Mouse (Mus musculus): ENCODE data around the gene Pla2g4d. TPM values are rescaled to one million over a fixed set of nuclear protein-coding genes. Genes with fewer than 3 reads are reported as not detected.

Pla2g4d gene
- total RNA-seq (2021) = not detected
- long read RNA-seq, experiment 1 = 0 reads
- long read RNA-seq, experiment 2 = 0 reads

DNA sequence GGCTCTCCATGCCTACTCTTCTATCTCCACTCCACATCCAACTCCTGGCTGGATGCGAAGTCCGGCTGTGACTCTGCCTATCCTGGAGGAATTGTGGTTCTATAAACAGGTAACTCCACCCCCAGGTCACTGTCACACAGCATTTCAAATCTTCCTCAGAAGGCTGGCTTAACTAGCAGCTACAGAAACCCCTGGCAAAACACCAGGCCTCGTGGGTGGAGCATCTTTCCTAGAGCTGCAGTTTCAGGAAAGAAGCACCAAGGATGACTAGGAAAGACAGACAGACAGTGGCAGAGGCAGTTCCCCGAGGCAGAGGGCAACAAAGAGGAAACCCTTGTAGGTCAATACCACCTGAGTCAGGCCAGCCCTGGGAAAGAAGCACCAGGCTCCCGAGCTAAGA, at the start of gene Pla2g4d:
TSS of gene Pla2g4d (minus strand) at position 203 of the 400 bp plus-strand sequence.
- no peak for DNase-seq
- intact Hi-C loops (cut with DNase I; ENCODE audit: low total_unique reads) = no loop called here

DNA sequence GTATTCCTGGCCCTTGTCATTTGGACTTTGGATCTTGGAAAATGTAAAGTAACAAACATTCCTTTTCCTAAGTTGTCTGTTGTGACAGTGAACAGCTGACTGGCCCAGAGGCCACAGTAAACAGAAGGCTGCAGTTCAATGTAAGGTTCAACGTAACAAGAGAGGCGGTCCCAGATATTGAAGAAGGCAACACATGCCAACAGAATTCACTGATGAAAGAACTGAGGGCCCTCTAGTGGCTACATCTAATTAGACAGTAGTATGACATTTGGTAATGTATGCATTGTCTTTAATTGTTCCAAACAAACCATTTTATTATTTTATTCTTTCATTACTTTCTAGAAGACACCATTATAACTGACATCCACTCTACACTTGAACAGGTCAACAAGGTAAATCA, 48.9 kb upstream of the Pla2g4d start:
- no peak for DNase-seq
- intact Hi-C loops (cut with DNase I; ENCODE audit: low total_unique reads) = no loop called here

DNA sequence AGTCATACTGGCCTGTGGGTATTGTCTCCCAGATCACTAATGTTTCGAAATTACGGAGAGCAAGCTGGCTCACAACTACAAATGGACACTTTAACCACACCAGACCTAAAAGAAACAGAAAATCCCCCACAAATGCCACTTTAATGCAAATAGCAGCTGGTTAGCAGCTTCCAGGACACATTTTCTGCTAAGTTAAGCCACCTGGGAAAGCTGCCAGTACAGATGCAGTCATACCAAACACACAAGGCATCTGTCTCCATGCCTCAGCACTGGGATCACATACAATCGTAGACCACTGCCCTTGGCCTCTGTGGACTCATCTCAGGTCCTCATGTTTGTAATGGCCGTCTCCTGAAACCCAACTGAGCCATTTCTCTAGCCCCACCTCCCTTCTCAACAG, 42.6 kb upstream of the Pla2g4d start:
- intact Hi-C loops (cut with DNase I; ENCODE audit: low total_unique reads) = no loop called here
- no peak for DNase-seq

DNA sequence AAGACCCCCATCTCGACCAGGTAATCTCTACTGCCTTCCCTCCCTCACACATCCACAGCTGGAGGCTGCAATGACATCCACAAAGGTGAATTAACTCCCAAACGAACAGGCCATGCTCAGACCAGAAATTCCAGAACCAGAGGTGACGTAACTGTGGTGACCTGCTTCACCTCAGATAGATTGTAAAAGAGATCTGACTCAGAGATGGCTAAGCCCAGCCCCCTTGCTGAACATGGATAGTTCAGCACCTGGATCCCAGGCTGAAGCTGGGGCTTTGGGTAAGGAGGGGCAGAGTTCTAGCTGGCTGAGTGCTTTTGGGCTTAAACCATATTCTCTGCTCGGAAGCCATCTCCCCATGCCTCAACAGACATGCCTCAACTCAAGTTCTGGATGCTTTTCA, 26.1 kb upstream of the Pla2g4d start:
- intact Hi-C loops (cut with DNase I; ENCODE audit: low total_unique reads) = no loop called here

DNA sequence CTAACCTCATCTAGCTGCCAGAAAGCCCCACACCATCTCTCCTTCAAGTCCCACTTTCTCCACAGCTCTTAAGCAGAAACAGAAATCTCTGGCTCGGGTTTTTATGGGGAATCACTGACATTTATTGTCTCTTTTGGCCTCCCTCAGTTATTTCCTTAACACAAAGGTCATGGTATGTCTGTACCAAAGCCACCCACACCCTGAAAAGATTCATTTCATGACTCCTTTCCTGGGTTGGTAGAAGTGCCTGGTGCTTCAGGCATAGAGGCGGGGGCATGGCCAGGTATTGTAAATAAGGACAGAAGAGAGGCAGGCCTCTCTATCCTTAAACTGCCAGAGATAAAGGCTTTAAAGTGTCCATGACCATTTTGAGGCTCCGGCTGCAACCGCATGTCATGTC, 25.5 kb upstream of the Pla2g4d start:
- no peak for DNase-seq
- intact Hi-C loops (cut with DNase I; ENCODE audit: low total_unique reads) = no loop called here

More for the DNA sequence above, 26.1 kb upstream of the Pla2g4d start:
- no peak for DNase-seq

DNA sequence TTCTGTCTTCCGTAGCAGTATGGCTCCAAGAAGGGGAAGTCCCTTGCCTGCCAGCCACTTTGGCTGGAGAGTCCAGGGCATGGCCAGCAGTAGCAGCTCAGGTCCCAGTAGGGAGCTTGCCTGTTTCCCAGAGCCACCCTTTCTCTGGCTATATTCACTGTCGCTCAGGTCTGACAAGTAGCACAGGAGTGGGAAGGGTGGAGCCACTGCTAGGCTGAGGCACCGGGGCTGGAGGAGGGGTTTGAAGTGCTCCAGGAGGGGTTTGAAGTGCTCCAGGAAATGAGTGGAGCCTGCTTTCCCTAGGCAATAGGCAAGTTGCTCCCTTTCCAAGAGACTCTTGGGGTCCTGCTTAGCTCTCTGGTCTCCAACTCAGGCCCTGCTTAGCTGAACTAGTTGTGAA, 25.0 kb upstream of the Pla2g4d start, which contains the start of gene Pla2g4f:
TSS of gene Pla2g4f (minus strand) at position 190 of the 400 bp plus-strand sequence.
- no peak for DNase-seq
- intact Hi-C loops (cut with DNase I; ENCODE audit: low total_unique reads) = no loop called here

DNA sequence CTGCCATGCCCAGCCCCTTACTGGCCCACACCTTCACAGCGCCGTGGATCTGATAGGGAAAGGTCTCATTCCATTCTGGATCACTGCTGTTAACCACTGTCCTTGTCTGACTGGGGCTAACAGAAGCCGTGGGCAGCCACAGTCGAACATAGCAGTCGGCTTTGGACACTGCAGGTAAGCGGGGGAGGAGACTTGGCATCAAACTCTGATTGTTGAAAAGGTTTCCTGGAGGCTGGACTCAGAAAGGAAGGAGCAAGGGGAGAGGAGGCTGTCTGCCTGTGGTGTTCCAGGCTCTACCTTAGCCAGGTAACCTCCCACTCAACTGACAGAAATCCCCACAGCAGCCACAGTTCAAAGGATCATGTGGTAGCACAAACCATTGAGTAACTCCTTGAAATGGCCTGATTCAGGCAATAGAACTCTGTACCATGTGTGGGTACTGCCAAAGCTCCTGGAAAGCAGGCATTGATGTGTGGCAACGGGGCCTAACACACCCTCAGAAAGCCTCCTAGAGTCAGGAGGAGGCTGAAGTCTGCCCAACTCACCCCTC, 23.4 kb upstream of the Pla2g4d start:
- intact Hi-C loops (cut with DNase I; ENCODE audit: low total_unique reads) = no loop called here
- DNase-seq = no peak

DNA sequence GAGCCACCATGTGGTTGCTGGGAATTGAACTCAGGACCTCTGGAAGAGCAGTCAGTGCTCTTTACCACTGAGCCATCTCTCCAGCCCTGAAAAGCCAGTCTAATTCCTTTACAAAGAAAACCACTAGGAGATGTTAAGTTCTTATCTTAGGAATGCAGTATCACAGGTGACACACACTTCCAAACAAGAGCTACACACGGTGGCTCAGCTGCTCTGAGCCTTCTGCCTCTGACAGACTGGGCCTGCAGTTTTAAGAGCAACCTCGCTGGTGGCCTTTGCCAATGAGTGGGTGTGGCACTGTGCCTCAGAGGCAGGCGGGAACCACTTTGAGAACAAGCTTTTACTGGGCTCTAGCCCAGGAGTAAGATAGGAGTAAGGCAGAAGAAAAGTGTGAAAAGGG, 15.1 kb upstream of the Pla2g4d start:
- intact Hi-C loops (cut with DNase I; ENCODE audit: low total_unique reads) = no loop called here

DNA sequence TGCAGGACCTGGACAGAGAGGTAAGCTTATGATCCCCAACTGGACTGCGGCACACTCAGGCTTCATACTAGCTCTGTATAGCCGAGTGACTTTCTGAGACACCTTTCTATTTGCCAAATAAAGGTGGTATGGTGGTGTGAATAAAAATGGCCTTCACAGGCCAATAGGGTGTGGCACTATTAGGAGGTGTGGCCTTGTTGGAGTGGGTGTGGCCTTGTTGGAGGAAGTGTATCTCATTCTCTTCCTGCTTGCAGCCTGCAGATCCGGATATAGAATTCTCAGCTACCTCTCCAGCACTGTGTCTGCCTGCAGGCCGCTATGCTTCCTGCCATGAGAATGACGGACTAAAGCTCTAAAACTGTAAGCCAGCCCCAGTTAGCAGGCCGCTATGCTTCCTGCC, 12.1 kb upstream of the Pla2g4d start:
- intact Hi-C loops (cut with DNase I; ENCODE audit: low total_unique reads) = no loop called here
- no peak for DNase-seq

More for the DNA sequence above, 15.1 kb upstream of the Pla2g4d start:
- no peak for DNase-seq

DNA sequence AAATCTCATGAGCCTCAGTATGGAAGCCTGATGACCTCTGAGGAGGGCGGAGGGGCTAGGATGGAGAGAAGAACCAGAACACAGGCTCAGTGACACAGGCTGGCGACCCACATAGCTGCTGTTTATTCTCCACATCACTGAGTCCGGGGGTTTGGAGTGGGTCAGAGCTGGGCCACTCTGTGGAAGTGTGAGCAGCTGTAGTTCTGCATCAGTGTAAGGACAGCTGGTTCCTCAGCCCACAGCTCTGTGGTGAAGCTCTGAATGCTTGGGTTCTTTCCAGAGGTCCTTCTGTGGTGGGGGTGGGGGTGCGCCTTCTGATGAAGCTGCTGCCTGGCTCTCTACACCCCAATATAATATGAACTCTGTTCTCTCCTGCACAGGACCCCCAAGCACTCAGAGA, 10.9 kb upstream of the Pla2g4d start:
- no peak for DNase-seq
- intact Hi-C loops (cut with DNase I; ENCODE audit: low total_unique reads) = no loop called here

DNA sequence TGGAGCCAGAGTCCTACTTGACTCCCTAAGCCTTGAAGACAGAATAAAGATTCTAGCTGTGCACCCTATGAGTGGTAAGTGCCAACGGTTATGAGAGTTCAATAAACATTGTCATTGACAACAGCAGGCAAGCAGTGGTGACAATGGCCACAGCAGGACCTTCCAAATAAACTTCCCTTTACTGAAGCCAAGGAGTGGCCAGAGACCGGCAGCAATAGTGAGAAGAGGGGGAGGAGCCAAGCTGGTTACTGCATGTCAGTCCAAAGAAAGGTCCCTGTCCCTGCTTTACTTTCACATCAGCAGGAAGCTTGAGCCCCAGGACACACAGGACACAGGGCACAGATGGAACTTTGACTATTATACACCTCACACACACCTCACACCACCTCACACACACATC, 7.2 kb upstream of the Pla2g4d start:
- intact Hi-C loops (cut with DNase I; ENCODE audit: low total_unique reads) = no loop called here
- no peak for DNase-seq

DNA sequence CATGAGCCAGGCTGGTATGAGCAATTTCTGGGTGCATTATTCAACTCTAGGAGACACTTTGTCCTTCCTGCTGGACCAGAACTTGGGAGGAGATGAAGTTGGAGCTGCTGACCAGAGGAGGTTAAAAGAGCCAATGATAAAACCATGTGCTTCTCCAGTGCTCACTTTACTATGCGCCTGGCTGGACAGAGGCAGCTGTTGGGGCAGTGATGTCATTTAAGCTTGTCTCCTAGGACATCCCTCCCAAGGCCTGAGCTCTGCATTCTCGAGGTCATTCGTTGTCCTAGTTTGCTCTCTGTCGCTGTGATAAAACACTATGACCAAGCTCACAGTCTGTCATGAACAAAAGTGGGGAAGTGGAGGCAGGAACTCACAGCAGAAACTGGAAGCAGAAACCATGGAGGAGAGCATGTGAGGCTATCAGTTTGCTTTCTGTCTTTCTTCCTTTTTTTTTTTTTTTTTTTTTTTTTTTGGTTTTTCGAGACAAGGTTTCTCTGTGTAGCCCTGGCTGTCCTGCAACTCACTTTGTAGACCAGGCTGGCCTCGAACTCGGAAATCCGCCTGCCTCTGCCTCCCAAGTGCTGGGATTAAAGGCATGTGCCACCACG, 2.6 kb upstream of the Pla2g4d start:
- DNase-seq = no peak
- intact Hi-C loops (cut with DNase I; ENCODE audit: low total_unique reads) = no loop called here

DNA sequence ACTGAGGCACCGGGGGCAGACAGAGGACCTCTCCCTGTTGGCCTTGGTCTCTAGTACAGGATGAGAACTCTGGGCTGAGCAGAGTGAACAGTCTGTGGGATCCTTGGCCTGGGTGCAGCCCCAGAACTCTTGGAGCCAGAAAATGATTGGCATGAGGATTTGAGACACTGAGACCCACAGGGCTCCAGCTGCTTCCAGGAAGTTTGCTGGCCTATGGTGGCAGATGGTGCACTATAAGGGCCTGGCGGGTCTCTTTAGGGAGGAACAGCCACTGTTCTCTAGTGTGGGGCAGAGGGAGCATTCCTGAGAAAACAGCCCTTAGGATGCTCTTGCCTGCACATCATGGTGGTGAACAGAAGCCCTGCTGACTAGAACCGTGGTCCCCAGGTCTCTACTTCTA, 596 bp downstream of the Pla2g4d start:
- intact Hi-C loops (cut with DNase I; ENCODE audit: low total_unique reads) = no loop called here

DNA sequence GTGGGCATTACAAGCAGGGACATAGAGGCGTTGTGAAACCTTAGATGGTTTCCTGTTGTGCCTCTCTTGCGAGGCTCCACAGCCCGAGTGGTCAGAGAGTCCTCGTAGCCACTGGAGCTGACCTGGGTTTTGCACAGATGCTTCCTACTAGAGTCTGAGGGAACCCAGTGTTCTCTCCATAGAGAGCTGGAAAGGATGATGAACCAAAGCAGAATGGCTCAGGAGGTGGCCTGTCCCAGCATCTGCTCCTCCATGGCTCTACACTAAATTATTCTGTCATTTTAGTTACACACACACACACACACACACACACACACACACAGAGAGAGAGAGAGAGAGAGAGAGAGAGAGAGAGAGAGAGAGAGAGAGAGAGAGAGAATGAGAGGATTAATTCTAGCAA, 3.4 kb downstream of the Pla2g4d start:
- no peak for DNase-seq
- intact Hi-C loops (cut with DNase I; ENCODE audit: low total_unique reads) = no loop called here

More for the DNA sequence above, 596 bp downstream of the Pla2g4d start:
- no peak for DNase-seq

DNA sequence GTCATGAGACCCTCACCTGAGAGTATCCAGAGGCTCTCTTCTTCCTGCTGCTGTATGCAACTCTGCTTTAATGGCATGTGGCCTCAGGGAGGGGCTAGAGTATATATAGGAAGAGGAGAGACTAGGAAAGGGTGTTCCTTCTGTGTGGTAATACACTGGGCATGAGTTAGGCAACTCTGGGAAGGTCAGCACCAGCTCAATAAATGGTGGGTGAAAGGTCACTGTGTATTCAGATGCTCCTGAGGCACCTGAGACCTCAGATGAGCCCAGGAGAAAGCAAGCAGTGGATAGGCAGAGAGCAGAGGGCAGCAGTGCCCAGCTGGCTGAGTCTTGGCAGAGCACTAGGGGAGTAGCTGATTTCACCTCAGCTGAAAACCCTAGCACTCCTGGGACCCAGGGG, 4.3 kb downstream of the Pla2g4d start:
- intact Hi-C loops (cut with DNase I; ENCODE audit: low total_unique reads) = no loop called here

DNA sequence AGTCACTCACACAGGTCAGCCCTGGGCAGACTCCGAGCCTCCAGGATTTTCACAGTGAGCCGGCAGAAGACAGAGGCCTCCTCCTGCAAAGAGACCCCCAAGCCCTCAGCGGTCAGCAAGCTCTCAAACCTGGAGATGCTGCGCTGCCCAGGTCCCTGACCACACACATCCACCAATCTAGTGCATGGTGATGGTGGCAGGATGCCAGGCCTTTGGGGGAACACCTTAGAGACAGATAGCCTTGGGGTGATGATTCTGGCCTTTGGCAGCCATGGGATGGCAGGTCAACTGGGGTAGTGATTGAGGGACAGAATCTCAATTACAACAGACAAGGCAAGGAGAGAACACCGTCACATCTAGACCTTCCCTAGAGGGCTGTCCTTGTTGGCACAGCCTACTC, 4.9 kb downstream of the Pla2g4d start:
- DNase-seq = no peak
- intact Hi-C loops (cut with DNase I; ENCODE audit: low total_unique reads) = no loop called here

More for the DNA sequence above, 4.3 kb downstream of the Pla2g4d start:
- no peak for DNase-seq

DNA sequence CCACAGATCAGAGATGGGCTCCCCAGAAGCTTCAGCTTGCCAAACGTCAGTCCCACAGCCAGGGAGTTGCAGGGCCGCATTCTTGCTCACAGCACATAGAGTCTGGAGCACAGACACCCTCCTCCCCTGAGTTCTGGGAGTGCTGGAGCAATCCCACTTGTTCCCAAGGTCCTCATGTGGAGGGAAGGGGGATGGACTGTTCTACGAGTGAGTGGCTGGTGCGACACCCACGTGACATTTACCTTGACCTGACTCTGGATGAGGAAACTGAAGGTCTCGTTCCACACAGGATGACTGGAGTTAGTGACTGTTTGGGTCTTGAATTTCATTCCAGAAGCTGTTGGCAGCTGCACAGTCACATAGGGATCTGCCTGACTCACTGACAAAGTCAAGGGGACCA, 5.4 kb downstream of the Pla2g4d start:
- intact Hi-C loops (cut with DNase I; ENCODE audit: low total_unique reads) = no loop called here
- DNase-seq = no peak

DNA sequence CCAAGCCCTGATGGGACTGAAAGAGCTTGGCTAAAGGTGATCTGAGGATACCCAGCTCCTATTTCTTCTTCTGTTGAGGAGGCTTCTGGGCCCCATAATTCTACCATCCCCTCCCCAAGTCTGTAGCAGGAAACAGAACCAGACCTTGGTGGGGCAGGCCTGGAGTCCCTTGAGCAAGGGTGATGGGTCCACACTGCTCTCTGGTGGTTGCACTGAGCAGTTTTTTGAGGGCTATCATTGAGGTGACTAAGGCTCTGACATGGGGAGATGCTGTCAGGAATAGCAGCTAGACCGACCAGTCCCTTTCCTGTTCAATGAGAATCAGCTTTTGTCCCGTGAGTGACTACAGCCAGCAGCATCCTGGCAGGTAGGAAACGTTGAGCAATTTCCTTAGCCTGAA, 7.8 kb downstream of the Pla2g4d start:
- no peak for DNase-seq
- intact Hi-C loops (cut with DNase I; ENCODE audit: low total_unique reads) = no loop called here

DNA sequence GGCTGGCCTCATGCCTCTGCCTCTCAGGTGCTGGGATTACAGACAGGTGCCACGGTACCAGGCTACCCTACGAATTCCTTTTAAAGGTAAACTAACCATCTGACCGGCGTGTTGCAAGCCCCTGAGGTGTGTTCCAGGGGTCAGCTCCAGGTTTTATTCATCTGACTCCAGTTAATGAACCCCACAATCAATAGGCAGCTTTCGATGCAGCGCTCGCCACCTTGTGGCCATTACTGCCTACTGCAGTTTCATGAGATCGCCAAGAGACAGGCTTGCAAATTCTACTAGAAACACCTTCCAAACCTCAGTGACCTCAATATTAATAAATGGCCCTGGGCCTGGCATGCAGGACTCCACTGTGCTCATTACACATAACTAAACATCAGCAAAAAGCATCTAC, 9.0 kb downstream of the Pla2g4d start:
- intact Hi-C loops (cut with DNase I; ENCODE audit: low total_unique reads) = no loop called here
- DNase-seq = peak; percentile 43

DNA sequence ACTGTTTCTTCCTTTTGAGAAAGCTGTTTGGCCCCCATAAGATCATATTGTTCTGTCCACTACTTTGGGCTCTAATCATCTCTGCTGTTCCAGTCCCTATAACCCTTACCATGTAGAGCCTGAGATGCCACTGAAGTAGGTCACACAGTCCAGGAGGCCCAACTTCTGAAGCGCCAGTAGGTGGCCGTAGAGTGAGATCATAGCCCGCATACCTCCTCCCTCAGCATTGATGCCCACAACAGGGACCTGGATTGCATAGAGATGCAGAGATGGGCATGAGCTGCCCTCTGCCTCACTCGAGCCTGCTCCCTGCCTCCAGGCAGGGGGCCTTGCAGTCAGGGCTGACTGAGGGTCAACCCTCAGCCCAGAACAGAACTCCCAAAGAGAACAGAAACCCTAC, 12.0 kb downstream of the Pla2g4d start:
- intact Hi-C loops (cut with DNase I; ENCODE audit: low total_unique reads) = no loop called here
- DNase-seq = no peak

DNA sequence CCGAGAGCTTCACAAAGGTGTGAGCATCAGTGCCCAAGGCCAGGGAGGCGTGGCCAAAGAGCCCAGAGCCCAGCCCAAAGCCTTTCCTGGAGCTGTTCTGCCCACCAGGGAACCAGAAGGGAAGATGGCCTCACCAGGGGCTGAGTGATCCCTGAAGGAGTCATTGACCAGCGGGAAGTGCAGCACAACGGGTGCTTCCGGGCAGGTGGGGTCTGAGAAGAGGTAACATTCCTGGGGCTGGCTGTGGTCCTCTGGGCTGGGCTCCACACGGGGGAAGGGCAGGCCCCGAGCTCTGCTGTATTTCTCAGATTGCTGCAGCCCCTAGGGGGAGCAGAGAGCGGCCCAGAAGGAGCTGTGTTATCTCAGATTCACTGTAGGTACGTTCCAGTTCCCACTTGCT, 20.4 kb downstream of the Pla2g4d start:
- intact Hi-C loops (cut with DNase I; ENCODE audit: low total_unique reads) = no loop called here

DNA sequence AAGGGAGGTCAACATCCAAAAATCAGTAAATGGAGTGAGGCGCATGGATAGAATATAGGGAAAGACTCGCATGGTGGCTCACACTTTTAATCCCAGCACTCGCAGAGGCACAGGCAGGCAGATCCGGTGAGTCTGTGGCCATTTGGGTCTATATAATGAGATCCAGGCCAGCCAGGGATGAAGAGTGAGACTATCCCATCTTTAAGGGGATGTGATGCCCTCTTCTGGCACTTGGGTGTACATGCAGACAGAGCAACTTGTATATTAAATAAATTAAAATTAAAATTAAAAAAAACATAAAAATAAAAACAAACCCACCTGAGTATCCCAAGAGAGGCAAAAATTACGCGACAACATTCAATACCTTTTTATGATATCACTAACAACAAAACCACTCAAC, 23.5 kb downstream of the Pla2g4d start:
- intact Hi-C loops (cut with DNase I; ENCODE audit: low total_unique reads) = no loop called here
- DNase-seq = no peak

More for the DNA sequence above, 20.4 kb downstream of the Pla2g4d start:
- DNase-seq = no peak
